Mouse (Mus musculus) forebrain, embryonic 10.5 days (tissue): Measurements from ENCODE around the gene Zfp108. TPM values are rescaled to one million over a fixed set of nuclear protein-coding genes. Genes with fewer than 3 reads are reported as not detected.
"Not testable (repeated sequence)": the region's sequence is repeated elsewhere in the genome, so short reads cannot be mapped to it uniquely, and the experiment has no call there.

ENCODE experiments used
- DNase-seq: peaks from one replicate; pipeline ENCODE4 v3.0.0-alpha.2; 2017; ENCODE audit warnings: low spot score; ENCODE audit errors: extremely low spot score
- H3K27ac ChIP-seq: fragments of 300-500 bp; sonication (generic); 2 replicates; pipeline ENCODE4 v1.5.1; 2016; ENCODE audit warnings: mild to moderate bottlenecking
- H3K27me3 ChIP-seq: fragments of 300-500 bp; sonication (generic); 2 replicates; pipeline ENCODE4 v1.6.1; 2016; ENCODE audit warnings: mild to moderate bottlenecking; ENCODE audit not compliant: poor library complexity, severe bottlenecking
- H3K36me3 ChIP-seq: fragments of 300-500 bp; sonication (generic); replicated peaks from 2 replicates; pipeline ENCODE4 v1.6.1; 2016; ENCODE audit warnings: mild to moderate bottlenecking, moderate library complexity
- H3K4me1 ChIP-seq: fragments of 300-500 bp; sonication (generic); 2 replicates; pipeline ENCODE4 v1.6.1; 2016
- H3K4me3 ChIP-seq: fragments of 300-500 bp; sonication (generic); 2 replicates; pipeline ENCODE4 v1.5.1; 2016; ENCODE audit warnings: mild to moderate bottlenecking, moderate library complexity
- H3K9me3 ChIP-seq: fragments of 300-500 bp; sonication (generic); 2 replicates; pipeline ENCODE4 v1.6.1; 2016; ENCODE audit warnings: mild to moderate bottlenecking, moderate library complexity
- WGBS: fragments of 180-500 bp; shearing (Covaris S2); methylation state at CpG from one replicate; pipeline ENCODE4 v1.1.7; 2016; 5-methylcytosine and 5-hydroxymethylcytosine counted together
- polyA plus RNA-seq: library from polyadenylated mRNA; unstranded; fragments of >200 nt; fragmentation: Nextera tagmentation; extraction: Ambion mirVana; gene quantifications from 2 replicates; pipeline ENCODE4 v1.2.1, GENCODE M21; 2016

Zfp108 gene
- polyA plus RNA-seq, 1 experiment from 2014 or later, result 2.7 TPM

GRCm38 (mm10) chr7:24269256-24269655 lies 14.7 kb downstream of the Zfp108 start:
- WGBS, result 86% methylated on average over 3 of the region's 3 CpGs
- DNase-seq, result no peak
- Histone ChIP-seq H3K27ac (no peak overlapping the region), H3K27me3 (no peaks in the 10 kb centered on the region), H3K36me3 (peaks cover 14% of the 10 kb centered on the region), H3K4me1 (peaks cover 10% of the 10 kb centered on the region), H3K4me3 (peak overlapping the region; percentile 64; the same call in 1 of the 2 replicates), H3K9me3 (no peaks in the 10 kb centered on the region; the same call in 1 of the 2 replicates)

- H3K27me3 ChIP-seq, result no peaks in the 10 kb centered on the region
- 43% methylated on average over 7 of the region's 7 CpGs for WGBS
- H3K36me3 ChIP-seq, result peaks cover 20% of the 10 kb centered on the region
- H3K4me3 ChIP-seq, result peak overlapping the region; percentile 64
- DNase-seq, result no peak
- peaks cover 10% of the 10 kb centered on the region for H3K4me1 ChIP-seq
- no peaks in the 10 kb centered on the region; the same call in 1 of the 2 replicates for H3K9me3 ChIP-seq
- H3K27ac ChIP-seq, result peak overlapping the region; percentile 85
Observed at GRCm38 (mm10) chr7:24269667-24270287, 15.2 kb downstream of the Zfp108 start.

DNA sequence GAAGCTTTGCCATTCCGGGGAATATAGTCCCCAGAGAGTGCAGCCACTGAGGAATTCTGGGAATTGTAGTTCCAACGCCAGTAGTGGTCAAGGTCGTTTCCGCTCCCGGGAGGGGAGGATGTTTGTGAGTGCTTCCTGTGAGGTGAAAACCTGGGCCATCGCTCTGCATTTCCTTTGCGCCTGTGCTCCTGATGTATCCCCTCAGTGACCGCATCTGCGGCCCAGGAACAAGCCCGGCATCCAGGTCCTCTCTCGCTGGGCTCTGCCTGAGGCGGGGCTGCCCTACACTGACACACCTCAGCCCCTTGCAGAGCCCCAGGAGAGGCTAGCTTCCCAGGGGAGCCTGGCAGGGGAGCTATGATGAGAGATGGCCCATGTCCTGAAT lies 15.7 kb downstream of the Zfp108 start, which contains the start of gene Zfp93:
TSS of gene Zfp93 (plus strand) at position 133 of the 385 bp plus-strand sequence.
- Histone ChIP-seq H3K9me3 (no peaks in the 10 kb centered on the region; the same call in none of the 2 replicates), H3K27ac (peak within 1 kb of the TSS; percentile 85), H3K36me3 (peaks cover 25% of the 10 kb centered on the region), H3K4me1 (peaks cover 10% of the 10 kb centered on the region), H3K4me3 (peak within 1 kb of the TSS; percentile 64), H3K27me3 (no peaks in the 10 kb centered on the region)
- DNase-seq, result peak; percentile 82
- WGBS, result under 1% methylated on average over 12 of the region's 12 CpGs

GRCm38 (mm10) chr7:24271191-24271590 lies 16.6 kb downstream of the Zfp108 start:
- no peak for DNase-seq
- Histone ChIP-seq H3K36me3 (peaks cover 34% of the 10 kb centered on the region), H3K9me3 (no peaks in the 10 kb centered on the region; the same call in none of the 2 replicates), H3K4me3 (no peak overlapping the region), H3K4me1 (peaks cover 10% of the 10 kb centered on the region), H3K27me3 (no peaks in the 10 kb centered on the region), H3K27ac (no peak overlapping the region)
- WGBS, result 98% methylated on average over 6 of the region's 6 CpGs

DNA sequence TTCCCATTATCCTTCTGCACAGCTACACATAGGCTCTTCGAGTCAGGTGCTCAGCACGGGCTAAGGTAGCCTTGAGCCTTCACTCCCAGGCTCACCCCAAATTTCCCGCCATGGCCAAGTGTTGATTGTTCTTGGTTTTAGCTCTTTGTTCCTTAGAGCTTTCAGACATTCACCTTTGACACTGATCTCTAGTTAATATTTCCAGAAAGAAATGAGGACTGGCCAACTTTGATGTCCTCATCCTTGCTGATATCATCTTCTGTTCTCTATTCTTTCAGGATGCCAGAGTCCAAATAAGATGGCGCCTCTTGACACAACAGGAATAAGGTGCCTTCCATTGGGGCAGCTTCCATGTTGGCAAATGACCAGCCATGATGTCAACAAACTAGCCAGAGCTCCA lies 19.9 kb downstream of the Zfp108 start:
- WGBS, result 93% methylated on average over 4 of the region's 4 CpGs
- peaks cover 6% of the 10 kb centered on the region for H3K4me1 ChIP-seq
- DNase-seq, result no peak

DNA sequence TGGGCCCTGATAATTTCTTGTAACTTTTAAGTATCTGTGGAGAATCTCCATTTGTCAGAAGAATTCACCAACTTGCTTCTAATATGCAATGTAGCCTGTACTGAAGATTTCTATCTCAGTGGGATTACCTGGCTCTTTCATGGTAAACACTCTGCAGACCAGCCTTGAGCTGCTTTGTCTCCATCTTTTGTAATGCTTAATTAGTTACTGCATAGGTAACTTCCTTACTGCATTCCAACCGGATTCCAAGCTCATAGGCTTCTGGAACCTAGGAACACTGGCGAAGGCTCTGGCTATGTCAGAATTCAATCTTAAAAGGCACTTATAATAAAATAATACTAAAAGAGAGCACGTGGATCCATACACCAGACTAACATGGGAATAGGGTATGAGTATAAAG lies 24.2 kb downstream of the Zfp108 start:
- peaks cover 37% of the 10 kb centered on the region for H3K36me3 ChIP-seq
- DNase-seq, H3K27me3 ChIP-seq, H3K4me3 ChIP-seq, H3K27ac ChIP-seq, H3K9me3 ChIP-seq, H3K4me1 ChIP-seq: not testable (repeated sequence)
- 86% methylated on average over 3 of the region's 3 CpGs for WGBS

More for the DNA sequence above, 19.9 kb downstream of the Zfp108 start:
- Histone ChIP-seq H3K9me3 (peaks cover 9% of the 10 kb centered on the region), H3K27me3 (no peaks in the 10 kb centered on the region), H3K4me3 (no peak overlapping the region), H3K36me3 (peaks cover 47% of the 10 kb centered on the region), H3K27ac (no peak overlapping the region)

DNA sequence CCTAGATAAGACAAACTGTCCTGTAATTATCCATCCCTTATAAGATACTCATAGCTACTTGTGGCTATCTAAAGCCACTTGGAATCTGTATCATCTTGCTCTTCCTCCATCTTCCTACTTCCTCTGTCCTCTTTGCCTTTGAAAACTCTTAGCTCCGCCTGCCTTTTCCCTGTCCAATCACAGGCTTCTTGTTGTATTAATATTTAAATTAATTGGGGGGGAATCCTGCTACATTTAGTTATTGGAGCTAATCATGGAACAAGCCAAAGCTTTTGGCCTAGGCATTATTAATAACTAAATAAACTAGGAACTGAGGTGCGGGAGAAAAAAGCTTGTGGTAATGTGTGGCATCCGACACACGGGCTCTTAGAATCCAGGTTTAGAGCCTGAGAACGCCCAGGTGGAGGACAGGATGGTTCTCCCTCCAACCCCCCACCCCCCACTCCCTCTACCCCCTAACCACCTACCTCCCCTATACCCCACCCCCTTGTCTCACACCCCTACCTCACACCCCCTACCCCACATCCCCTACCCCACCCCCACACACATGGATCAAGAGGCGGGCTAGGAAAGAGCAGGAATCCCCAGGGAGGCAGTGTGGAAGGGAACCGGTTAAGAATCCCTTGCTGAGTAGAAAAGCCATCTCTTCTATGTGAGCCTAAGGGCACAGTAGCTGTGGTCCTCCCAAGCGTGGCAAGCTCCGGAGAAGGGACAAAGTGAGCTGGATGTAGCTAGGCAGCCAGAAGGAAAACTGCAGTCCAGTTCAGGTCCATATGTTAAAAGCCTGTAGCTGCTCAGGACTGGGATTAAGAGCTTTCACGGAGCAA lies 25.6 kb downstream of the Zfp108 start:
- DNase-seq, result no peak
- Histone ChIP-seq H3K9me3 (peaks cover 9% of the 10 kb centered on the region; the same call in 1 of the 2 replicates), H3K27ac (no peak overlapping the region), H3K36me3 (peaks cover 23% of the 10 kb centered on the region), H3K4me3 (no peak overlapping the region), H3K27me3 (no peaks in the 10 kb centered on the region), H3K4me1 (peaks cover 8% of the 10 kb centered on the region)
- WGBS, result 60% methylated on average over 10 of the region's 10 CpGs

GRCm38 (mm10) chr7:24280858-24281145 lies 26.2 kb downstream of the Zfp108 start:
- no peak for DNase-seq
- H3K27ac ChIP-seq, result no peak overlapping the region
- peaks cover 9% of the 10 kb centered on the region; the same call in 1 of the 2 replicates for H3K9me3 ChIP-seq
- H3K36me3 ChIP-seq, result peaks cover 17% of the 10 kb centered on the region
- no peak overlapping the region for H3K4me3 ChIP-seq
- H3K27me3 ChIP-seq, result no peaks in the 10 kb centered on the region
- 52% methylated on average over 4 of the region's 4 CpGs for WGBS
- H3K4me1 ChIP-seq, result peaks cover 8% of the 10 kb centered on the region

DNA sequence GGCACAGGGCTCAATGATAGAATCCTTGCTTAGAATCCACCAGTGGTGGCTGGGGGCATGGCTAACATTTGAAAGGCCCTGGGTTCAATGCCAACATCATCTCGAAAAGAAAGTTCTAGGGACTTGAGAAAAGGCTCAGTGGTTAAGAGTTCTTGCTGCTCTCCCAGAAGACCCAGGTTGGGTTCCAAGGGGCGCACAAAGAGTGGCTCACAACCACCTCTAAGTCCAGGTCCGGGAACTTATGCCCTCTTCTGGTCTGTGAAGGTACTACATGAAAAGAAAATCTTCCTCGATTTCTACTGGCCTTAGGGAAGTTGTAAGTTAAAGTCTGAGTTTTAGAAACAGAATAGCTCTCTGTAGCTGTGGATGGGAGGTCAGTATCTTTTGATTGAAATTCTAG lies 31.5 kb downstream of the Zfp108 start:
- no peak for DNase-seq
- WGBS, result 55% methylated on average over 4 of the region's 4 CpGs

DNA sequence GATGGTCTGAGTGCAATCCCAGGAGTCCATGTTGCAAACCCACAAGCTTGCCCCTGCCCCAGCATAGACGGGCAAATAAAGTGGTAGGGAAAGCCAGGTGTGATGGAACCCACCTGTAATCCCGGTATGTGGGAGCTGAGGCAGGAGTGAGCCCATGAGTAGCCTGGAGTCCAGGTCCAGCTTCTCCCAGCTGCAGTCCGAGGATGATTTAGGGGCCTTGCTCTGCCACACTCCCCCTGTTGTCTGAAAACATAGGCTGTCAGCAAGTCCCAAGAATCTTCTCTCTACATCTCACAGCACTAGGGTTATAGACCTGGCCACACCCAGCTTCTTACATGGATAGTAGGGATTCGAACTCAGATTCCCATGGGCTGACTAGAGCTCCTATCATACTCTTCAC lies 32.3 kb downstream of the Zfp108 start:
- no peak overlapping the region for H3K4me3 ChIP-seq
- no peak overlapping the region for H3K27ac ChIP-seq
- DNase-seq, result no peak
- no peaks in the 10 kb centered on the region for H3K4me1 ChIP-seq
- peaks cover 48% of the 10 kb centered on the region for H3K36me3 ChIP-seq
- no peaks in the 10 kb centered on the region for H3K27me3 ChIP-seq
- peaks cover 13% of the 10 kb centered on the region for H3K9me3 ChIP-seq
- WGBS, result 75% methylated on average over 4 of the region's 4 CpGs

More for the DNA sequence above, 31.5 kb downstream of the Zfp108 start:
- H3K36me3 ChIP-seq, result peaks cover 40% of the 10 kb centered on the region
- no peak overlapping the region for H3K27ac ChIP-seq
- H3K27me3 ChIP-seq, result no peaks in the 10 kb centered on the region
- no peak overlapping the region for H3K4me3 ChIP-seq
- no peaks in the 10 kb centered on the region for H3K4me1 ChIP-seq
- H3K9me3 ChIP-seq, result peaks cover 5% of the 10 kb centered on the region; the same call in 1 of the 2 replicates

DNA sequence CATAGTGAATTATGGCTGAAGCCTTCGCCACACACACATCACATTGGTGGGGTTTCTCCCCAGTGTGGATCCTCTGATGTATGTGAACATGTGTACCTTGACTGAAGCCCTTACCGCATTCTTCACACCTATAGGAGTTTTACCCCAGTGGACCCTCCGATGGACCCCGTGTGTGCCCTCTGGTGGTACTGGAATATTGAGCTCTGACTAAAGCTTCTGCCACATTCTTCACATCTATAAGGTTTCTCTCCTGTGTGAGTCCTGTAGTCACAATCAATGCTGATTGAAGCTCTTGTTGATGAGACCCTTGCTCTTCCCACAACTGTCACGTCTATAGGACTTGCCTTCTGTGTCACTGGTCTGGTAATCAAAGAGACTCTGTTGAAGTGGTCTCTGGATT lies 33.1 kb downstream of the Zfp108 start:
- Histone ChIP-seq H3K4me3 (no peak overlapping the region), H3K27me3 (no peaks in the 10 kb centered on the region), H3K4me1 (no peaks in the 10 kb centered on the region), H3K27ac (no peak overlapping the region), H3K9me3 (peaks cover 13% of the 10 kb centered on the region), H3K36me3 (peaks cover 56% of the 10 kb centered on the region)
- DNase-seq, result no peak
- WGBS, result 89% methylated on average over 5 of the region's 5 CpGs

DNA sequence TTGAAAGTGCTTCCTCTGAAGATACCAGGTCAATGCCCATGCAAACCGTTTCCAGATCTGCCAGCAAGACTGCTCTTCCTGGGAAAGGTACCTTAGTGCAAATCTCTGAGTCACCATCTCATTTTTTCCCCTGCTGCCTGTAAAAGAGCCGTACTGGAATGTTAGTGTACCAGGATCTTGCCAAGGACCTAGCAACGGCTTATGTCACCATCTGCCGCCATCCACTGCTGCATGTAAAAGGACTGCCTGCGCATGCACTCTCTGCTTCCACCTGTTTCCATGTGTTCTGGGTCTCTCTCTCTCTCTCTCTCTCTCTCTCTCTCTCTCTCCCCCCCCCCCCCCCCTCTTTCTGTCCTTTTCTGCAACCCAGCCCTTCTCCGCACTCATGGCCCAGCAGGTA lies 33.9 kb downstream of the Zfp108 start:
- Histone ChIP-seq H3K27me3 (no peaks in the 10 kb centered on the region), H3K4me1 (no peaks in the 10 kb centered on the region), H3K9me3 (peaks cover 13% of the 10 kb centered on the region), H3K4me3 (no peak overlapping the region), H3K36me3 (peaks cover 64% of the 10 kb centered on the region), H3K27ac (no peak overlapping the region)
- DNase-seq, result no peak
- WGBS, result 89% methylated on average over 6 of the region's 6 CpGs

DNA sequence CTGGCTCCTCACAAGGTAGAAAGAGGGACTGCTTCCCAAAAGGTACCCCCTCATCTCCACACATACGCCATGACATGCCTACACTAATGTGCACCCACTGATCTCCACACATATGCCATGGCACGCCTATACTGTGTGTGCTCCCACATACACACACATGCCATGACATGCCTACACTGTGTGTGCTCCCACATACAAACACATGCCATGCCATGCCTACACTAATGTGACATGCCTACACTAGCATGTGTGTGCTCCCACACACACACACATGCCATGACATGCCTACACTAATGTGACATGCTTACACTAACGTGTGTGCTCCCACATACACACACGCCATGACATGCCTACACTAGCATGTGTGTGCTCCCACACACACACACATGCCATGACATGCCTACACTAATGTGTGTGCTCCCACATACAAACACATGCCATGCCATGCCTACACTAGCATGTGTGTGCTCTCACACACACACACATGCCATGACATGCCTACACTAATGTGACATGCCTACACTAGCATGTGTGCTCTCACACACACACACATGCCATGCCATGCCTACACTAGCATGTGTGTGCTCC lies 35.6 kb downstream of the Zfp108 start:
- no peak overlapping the region for H3K27ac ChIP-seq

More for the DNA sequence above, 35.6 kb downstream of the Zfp108 start:
- peaks cover 13% of the 10 kb centered on the region for H3K9me3 ChIP-seq
- H3K4me3 ChIP-seq, result no peak overlapping the region
- no peaks in the 10 kb centered on the region for H3K4me1 ChIP-seq
- no peak for DNase-seq
- peaks cover 81% of the 10 kb centered on the region for H3K36me3 ChIP-seq
- 97% methylated on average over 4 of the region's 4 CpGs for WGBS
- H3K27me3 ChIP-seq, result no peaks in the 10 kb centered on the region
